Mouse (Mus musculus) cerebellum, adult 2 months (tissue): Measurements from ENCODE around the gene Gpr173.

Experiments used
- CTCF ChIP-seq: fragments of 200-500 bp; IDR thresholded peaks from 2 replicates; pipeline ENCODE4 v1.5.1; 2011; ENCODE audit warnings: low read depth, mild to moderate bottlenecking, control low read depth, low read length, moderate library complexity, borderline replicate concordance; ENCODE audit not compliant: insufficient read depth
- POLR2A ChIP-seq: fragments of 200-500 bp; IDR thresholded peaks from 2 replicates; pipeline ENCODE4 v1.6.1; 2011; ENCODE audit warnings: low read length, control low read depth, borderline replicate concordance; ENCODE audit not compliant: insufficient read depth

DNA sequence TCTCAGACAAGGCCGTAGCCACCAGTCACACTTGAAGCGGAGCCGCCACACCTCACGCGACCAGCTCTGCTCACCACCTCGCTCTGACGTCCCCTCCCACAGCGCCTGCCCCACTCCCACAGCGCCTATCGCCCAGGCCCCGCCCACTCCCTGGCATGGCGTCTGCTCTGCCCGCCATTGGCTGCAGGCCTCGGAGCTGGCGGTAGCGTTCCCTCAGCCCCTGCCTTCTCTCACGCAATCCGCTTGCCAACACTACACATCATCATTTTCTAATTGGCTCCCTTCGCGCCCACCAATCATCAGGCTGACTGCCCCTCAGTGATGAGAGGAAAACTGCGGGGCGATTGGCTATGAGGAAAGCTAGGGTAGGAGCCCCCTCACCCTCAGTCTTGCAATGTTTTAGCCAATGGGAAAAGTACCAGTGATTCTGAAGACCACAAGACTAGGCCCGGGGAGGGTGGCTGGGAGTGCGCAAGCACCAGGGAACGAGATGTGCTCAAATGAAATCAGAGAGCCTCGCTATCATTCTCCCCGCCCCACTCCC, 26.1 kb downstream of the Gpr173 start, which contains the start of gene Tspyl2:
- TF ChIP-seq CTCF: no peak
- TF ChIP-seq POLR2A: peak; percentile 80
